10 mouse cellular contexts compared by ENCODE assay signal in the genomic region with DNA sequence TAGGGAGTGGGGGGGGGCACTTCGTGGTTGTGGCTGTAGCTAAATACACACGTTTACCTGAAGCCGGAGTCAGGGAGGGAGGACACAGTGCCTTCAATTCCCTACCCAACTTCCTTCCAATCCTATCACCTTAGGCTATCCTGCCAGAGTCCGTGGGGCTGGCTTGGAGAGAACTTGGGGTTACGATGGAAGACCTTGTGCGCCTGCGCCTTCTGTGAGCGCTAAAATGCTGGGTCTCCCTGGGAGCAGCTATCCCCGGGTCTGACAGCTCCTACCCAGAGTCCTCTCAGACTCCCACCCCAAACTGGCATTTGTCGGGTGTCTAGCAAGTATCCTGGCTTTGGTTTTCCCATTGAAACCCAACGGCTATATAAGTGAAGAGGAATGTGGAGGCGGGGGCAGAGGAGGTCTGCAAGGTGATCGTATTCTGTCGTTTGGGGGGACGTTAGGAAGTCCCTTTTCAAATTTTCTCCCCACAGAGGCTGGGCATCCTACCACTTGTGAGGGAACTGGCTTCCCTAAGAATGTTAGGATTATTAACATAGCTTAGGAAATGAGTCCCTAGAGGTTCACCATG.
DNase-seq lines count a peak whose midpoint lies in the region; ATAC-seq lines count a peak whose summit lies in the region.
"Had no signal": no experiment of that assay in that cellular context is flagged by ENCODE, and none has a peak within 500 bp of the region (broad histone marks: within the 10 kb centered on the region; RNA-seq: fewer than 3 reads in every experiment).

No protein-coding gene starts in this region.

- ATAC-seq in heart, embryonic 11.5 days (replicated peaks; ENCODE audit: insufficient number of reproducible peaks, low FRiP score, low TSS enrichment) = no peak
- ATAC-seq in hindbrain, embryonic 13.5 days (ENCODE audit: low FRiP score) = no peak
- ATAC-seq in midbrain, embryonic 12.5 days (ENCODE audit: low FRiP score, low read depth) = no peak

- WGBS in heart, embryonic 11.5 days (ENCODE audit: insufficient replicate concordance) = 3% methylated on average over 15 of the region's 15 CpGs
- 2% methylated on average over 15 of the region's 15 CpGs for WGBS in hindbrain, embryonic 13.5 days
- WGBS in midbrain, embryonic 12.5 days = 2% methylated on average over 15 of the region's 15 CpGs

- H3K27ac ChIP-seq in heart, embryonic 11.5 days (ENCODE audit: low read depth, low read length) = no peak overlapping the region
- no peak overlapping the region for H3K27ac ChIP-seq in hindbrain, embryonic 13.5 days
- no peak overlapping the region for H3K27ac ChIP-seq in midbrain, embryonic 12.5 days (replicated peaks)
- H3K27ac ChIP-seq: layer of hippocampus, adult 2 months; macrophage had no signal

- H3K4me3 ChIP-seq in heart, embryonic 11.5 days (ENCODE audit: low read depth, low read length) = peak overlapping the region; percentile 43
- peak overlapping the region; percentile 39 for H3K4me3 ChIP-seq in hindbrain, embryonic 13.5 days
- peak overlapping the region; percentile 31 for H3K4me3 ChIP-seq in midbrain, embryonic 12.5 days
- H3K4me3 ChIP-seq: layer of hippocampus, adult 2 months had no signal

- peak overlapping the region; percentile 70 for H3K4me2 ChIP-seq in heart, embryonic 11.5 days
- peak overlapping the region; percentile 69 for H3K4me2 ChIP-seq in hindbrain, embryonic 13.5 days
- peak overlapping the region; percentile 51 for H3K4me2 ChIP-seq in midbrain, embryonic 12.5 days (replicated peaks)

- no peak for DNase-seq in heart, postnatal 14 days
- peak; percentile 69 for DNase-seq in embryo, embryonic 11 days
- DNase-seq in cerebellum, postnatal 14 days = no peak
- no peak for DNase-seq in left cerebral cortex, adult 8-10 months (ENCODE audit: low spot score in 2 of 2)
- DNase-seq in layer of hippocampus, adult 11-12 months (ENCODE audit: low spot score) = no peak

- 0 out of 2 replicates have a peak overlapping the region, but pooled peaks have one; percentile 44 for H3K9ac ChIP-seq in heart, embryonic 11.5 days (ENCODE audit: low read depth, low read length)
- peak overlapping the region; percentile 35; the same call in 1 of the 2 replicates for H3K9ac ChIP-seq in hindbrain, embryonic 13.5 days
- no peak overlapping the region for H3K9ac ChIP-seq in midbrain, embryonic 12.5 days (replicated peaks)

- no peaks in the 10 kb centered on the region for H3K36me3 ChIP-seq in heart, embryonic 11.5 days (ENCODE audit: control insufficient read depth, insufficient read depth, low read length)
- no peaks in the 10 kb centered on the region for H3K36me3 ChIP-seq in hindbrain, embryonic 13.5 days
- H3K36me3 ChIP-seq in midbrain, embryonic 12.5 days = no peaks in the 10 kb centered on the region

- H3K4me1 ChIP-seq in heart, embryonic 11.5 days (ENCODE audit: control insufficient read depth, insufficient read depth, low read length) = peaks cover 13% of the 10 kb centered on the region
- H3K4me1 ChIP-seq in hindbrain, embryonic 13.5 days (replicated peaks) = peaks cover 21% of the 10 kb centered on the region
- peaks cover 15% of the 10 kb centered on the region; the same call in 1 of the 2 replicates for H3K4me1 ChIP-seq in midbrain, embryonic 12.5 days

- H3K9me3 ChIP-seq in heart, embryonic 11.5 days (replicated peaks; ENCODE audit: control insufficient read depth, low read length) = no peaks in the 10 kb centered on the region
- no peaks in the 10 kb centered on the region for H3K9me3 ChIP-seq in hindbrain, embryonic 13.5 days
- H3K9me3 ChIP-seq in midbrain, embryonic 12.5 days = no peaks in the 10 kb centered on the region

- intact Hi-C loops in heart, postnatal 14 days (cut with DNase I) = no loop called here

- peaks cover 14% of the 10 kb centered on the region for H3K27me3 ChIP-seq in heart, embryonic 11.5 days (ENCODE audit: control insufficient read depth, insufficient read depth, low read length)
- H3K27me3 ChIP-seq in hindbrain, embryonic 13.5 days = peaks cover 43% of the 10 kb centered on the region
- peaks cover 47% of the 10 kb centered on the region for H3K27me3 ChIP-seq in midbrain, embryonic 12.5 days
